Mouse (Mus musculus) right cerebral cortex, postnatal 36 days (tissue): ENCODE results near the gene Spsb1.

Experiments used
- DNase-seq, 2 experiments: peaks; one replicate each; pipeline ENCODE4 v3.0.0; 2022; ENCODE audit warnings: low spot score in 2 of 2, mixed read lengths in 1 of 2

Spsb1 gene

DNA sequence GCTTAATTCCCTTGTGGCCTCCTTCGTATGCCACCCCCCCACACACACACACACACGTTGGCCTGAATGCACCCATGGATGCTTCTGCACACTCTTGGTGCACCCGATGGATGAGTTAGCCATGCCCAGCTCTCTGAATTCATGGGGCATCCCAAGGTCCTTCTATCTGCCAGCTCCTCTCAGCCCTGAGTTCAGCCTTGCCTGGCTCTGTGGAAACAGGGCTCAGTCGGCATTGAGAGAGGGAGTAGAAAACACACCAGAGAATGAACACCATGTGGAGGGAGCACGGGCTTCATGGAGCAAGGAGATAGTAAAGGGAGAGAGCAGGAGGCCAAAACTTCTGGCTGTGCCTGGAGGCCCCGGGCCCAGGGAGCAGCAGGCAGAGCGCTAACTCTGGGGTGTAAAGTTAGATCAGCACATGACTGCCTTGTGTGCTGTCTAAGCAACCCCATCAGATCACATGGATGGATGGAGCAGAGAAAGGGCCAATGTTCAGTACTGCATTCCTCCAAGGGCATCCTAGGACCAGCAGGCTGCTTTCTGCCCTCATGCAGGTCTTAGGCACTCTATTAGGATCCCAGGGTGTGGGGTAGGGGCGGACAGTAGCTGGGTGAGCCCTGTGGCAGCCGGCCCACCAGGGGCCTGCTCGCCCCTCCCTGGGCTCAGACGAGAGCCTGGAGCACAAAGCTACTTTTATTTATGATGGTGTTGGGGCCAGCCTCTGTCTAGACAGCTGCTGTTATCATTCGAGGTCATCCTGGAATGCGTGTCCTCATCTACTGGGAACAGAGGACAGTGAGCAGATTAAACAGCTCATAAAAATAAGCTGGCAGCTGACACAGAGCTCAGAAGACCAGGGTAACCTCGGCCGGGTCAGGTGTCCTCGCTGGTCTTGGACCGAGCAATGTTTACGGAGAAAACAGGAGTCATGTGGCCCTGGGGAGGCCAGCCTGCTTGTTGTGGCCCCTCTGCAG, 68.3 kb downstream of the Spsb1 start:
- no peak for DNase-seq

- DNase-seq, result peak; percentile 38 to 44
Observed at GRCm38 (mm10) chr4:149883990-149884389, 70.9 kb downstream of the Spsb1 start.

DNA sequence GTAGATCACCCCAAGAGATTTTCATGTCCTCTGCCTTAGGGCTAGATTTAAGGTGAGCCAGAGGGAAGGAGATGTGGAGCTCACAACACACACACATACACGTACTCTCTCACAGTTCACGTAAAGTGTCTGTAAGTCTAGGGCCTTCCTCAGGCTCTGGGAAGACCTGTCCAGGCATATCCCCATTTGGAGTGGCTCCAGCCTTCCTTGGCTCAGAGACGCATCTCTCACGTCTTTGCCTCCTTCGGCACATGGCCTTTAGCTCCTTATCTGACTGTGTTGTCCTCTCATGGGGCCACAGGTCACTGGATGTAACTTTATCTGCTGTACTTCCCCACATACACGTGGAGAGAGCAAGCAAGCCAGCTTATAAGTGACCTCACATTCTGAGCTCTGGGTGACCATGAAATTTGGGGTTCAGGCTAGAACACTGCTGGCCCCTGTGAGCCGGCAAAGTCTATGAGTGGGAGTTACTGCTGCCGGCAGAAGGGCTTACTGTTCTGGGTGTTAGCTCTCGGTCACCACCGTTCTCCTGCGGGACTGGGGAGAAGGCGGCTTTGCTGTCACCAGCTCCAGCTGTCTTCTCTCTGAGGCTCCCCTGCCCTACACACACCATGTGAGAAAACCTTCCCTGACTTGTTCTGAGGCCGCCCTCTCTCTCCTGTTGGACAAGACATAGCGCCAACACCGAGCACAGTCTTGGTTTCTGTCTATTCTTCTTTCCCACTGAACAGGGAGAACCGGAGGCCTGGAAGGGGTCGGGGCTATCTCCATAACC, 72.5 kb downstream of the Spsb1 start:
- DNase-seq, result no peak

DNA sequence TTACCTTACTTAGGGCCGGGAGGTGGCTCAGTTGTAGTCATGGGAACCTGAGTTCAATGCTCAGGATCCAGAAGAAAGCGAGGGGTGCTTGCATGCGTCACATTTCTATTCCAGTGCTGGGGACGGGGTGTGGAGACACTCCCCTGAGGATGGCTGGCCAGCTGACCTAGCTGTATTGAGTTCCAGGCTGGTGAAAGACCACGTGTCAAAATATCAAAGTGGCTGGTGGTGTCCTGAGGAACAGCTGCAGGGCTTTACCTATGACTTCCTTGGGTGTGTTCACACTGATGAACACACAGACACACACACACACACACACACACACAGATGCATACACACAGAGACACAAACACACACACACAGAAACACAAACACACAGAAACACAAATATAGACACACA, 73.9 kb downstream of the Spsb1 start:
- DNase-seq, result no peak

- no peak for DNase-seq
Observed at GRCm38 (mm10) chr4:149879980-149880379, 74.9 kb downstream of the Spsb1 start.

DNA sequence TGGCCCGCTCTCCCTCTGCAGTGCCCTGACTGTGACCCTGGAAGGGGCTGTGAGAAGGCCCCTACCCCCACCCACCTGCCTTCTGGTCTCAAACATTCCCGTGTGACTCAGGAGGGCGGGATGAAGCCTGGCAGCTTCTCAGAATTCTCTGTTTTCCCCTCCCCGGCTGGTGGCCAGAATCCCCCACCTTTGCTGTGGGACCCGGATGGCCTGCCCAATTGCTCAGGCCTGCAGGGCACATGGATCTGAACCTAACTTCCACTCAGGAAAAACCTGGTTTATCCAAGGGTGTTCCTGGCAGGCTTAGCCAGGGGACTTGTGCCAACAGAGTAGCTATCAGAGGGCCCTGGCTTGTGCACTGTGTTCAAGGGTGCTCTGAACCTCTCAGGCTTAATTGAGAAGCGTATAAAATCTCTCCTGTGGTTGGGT, 76.8 kb downstream of the Spsb1 start:
- no peak for DNase-seq

DNA sequence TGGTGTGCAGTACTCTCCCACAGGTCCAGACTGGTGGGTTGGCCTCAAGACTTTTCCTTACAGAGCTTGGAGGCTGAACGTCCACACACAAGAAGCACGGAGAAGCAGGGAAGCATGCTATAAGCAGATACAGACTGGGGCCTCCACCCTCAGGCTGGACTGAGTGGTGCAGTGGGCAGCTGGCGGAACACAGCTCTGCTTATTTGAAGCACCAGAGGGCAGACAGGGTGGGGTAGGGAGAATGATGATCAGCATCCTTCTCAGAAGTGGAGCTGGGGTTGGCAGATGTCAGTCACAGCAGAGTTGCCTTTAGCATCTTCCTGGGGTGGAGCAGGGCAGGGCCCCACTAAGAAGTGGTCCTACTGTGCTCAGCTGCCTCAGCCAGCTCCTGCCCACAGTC, 77.6 kb downstream of the Spsb1 start:
- DNase-seq, result no peak

DNA sequence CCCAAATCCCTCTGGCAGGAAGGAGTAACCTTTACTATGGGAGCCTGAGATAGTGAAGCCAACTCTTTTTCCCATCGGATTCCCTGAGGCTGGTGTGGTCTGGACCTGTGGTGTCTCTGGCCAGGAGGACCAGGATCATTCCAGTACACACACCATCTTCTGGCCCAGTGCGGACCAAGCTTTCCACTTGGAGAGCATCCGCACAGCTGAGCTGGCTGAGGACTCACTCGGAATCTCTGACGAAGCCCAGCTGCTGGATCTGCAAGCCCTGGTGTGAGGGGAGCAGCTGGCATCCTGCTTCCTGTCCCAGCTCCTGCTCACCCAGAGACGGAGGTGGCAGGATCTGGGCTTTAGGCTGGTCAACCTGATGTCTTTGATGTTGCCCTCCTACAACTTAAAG, 78.1 kb downstream of the Spsb1 start:
- DNase-seq, result no peak

GRCm38 (mm10) chr4:149875986-149876501, 78.8 kb downstream of the Spsb1 start:
- no peak for DNase-seq

DNA sequence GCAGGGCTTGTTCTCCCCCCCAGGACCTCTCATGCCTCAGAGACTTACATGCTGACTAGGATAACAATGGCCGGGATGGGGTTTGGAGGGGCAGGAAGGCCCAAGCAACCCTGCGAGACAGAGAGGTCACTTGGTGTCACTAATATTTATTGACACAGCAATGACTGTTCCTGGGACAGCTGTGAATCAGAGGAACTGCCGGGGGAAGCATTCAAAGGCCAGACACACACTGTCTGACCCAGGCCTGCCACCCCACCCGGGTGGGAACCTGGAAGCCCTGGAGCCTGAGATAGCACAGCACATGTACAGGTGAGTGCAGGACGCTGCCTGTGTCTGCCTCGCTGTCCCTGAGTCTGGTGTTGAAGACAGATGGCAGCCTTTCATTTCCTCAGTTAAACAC, 79.5 kb downstream of the Spsb1 start:
- no peak for DNase-seq

GRCm38 (mm10) chr4:149872236-149872635, 82.6 kb downstream of the Spsb1 start:
- DNase-seq, result no peak

GRCm38 (mm10) chr4:149871582-149871981, 83.3 kb downstream of the Spsb1 start:
- DNase-seq, result no peak

DNA sequence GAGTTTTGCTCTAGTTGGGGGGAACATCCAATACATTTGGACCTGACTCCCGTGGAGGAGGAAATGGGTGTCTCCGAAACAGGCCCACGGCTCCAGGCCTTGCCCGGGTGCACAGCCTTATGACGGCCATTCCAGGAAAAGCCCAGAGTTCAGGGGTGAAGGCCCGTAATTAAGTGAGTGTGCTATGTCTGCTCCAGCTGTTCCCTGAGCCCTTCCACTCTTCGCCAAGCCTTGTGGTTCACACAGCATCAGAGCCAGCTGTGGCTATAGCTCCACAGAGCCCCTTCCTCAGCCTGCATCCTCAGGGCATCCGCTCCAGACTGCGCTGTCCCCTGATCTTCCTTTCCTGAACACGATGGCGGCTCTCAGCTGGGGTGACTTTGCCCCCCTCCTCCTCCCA, 83.8 kb downstream of the Spsb1 start:
- DNase-seq, result no peak

DNA sequence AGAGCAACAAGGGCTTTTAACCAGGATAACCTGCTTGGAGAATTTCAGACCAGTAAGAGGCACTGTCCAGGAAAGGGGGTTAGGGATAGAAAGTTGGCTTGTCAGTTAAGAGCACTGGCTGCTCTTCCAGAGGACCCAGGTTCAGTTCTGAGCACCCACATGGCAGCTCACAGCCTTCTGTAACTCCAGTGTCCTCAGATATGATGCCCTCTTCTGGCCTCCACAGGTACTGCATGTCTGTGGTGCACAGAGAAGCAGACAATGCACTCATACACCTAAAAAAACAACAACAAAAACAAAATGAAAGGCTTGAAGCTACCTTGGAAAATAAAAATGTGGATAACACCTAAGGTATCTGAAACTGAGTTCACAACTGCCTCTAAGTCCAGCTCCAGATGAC, 84.4 kb downstream of the Spsb1 start:
- no peak for DNase-seq

- no peak for DNase-seq
Observed at GRCm38 (mm10) chr4:149868725-149869124, 86.1 kb downstream of the Spsb1 start.

- DNase-seq, result no peak
Observed at GRCm38 (mm10) chr4:149868009-149868408, 86.8 kb downstream of the Spsb1 start.

DNA sequence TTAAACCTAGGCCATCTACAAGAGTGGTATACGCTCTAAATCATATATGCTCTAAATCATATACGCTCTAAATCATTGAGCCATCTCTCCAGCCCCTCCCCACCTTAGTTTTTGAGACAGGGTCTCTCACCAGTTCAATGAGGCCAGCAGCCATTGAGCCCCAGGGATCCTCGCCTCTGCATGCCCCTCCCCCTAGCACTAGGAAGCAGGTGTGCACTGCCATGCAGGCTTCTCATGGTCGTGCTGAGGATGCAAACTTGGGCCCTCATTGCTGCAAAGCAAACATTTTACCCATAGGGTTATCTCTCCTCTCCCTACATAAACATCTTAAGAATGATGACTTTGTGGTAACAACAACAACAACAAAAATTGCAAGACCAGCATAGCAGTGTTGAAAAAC, 87.5 kb downstream of the Spsb1 start:
- no peak for DNase-seq

GRCm38 (mm10) chr4:149864395-149864794, 90.4 kb downstream of the Spsb1 start:
- DNase-seq, result no peak

GRCm38 (mm10) chr4:149863522-149863921, 91.3 kb downstream of the Spsb1 start:
- no peak for DNase-seq

DNA sequence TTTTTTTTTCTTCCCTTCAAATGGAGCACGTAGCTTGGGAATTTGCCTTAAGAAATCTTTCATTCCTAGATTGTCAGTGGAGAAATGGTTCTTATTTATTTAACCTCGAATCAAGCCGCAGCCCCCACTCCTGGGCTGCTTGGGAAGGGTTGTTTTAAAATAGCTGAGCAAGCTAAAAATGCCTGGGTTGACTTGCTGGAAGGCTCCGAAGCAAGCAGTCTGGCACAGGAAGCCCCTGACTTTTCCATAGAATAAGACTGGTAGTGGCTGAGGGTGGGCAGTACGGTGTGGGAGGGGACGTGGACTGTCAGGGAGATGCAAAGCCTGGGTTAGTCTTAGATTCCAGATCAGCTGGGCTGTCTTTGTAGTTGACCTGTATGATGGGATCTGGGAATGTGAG, 94.5 kb downstream of the Spsb1 start:
- DNase-seq, result no peak

- DNase-seq, result no peak
Observed at GRCm38 (mm10) chr4:149858584-149858983, 96.3 kb downstream of the Spsb1 start.

GRCm38 (mm10) chr4:149858097-149858496, 96.7 kb downstream of the Spsb1 start:
- no peak for DNase-seq

GRCm38 (mm10) chr4:149857688-149858087, 97.2 kb downstream of the Spsb1 start:
- no peak for DNase-seq
